Mouse (Mus musculus) G1E (cell line): ENCODE results near the gene Adarb2.

Experiments
- CTCF ChIP-seq: IDR thresholded peaks from 2 replicates; pipeline ENCODE4 v1.5.1; 2012; ENCODE audit warnings: low read depth, low read length, inconsistent platforms, mixed read lengths
- GATA1 ChIP-seq: IDR thresholded peaks from 2 replicates; pipeline ENCODE4 v1.6.1; 2012; ENCODE audit warnings: borderline replicate concordance, low read length, inconsistent platforms, mixed read lengths
- GATA2 ChIP-seq: IDR thresholded peaks from 2 replicates; pipeline ENCODE4 v1.6.1; 2012; ENCODE audit warnings: low read depth, low read length, inconsistent platforms, borderline replicate concordance
- POLR2AphosphoS5 ChIP-seq: IDR thresholded peaks from 2 replicates; pipeline ENCODE4 v1.6.1; 2012; ENCODE audit warnings: low read depth, low read length, inconsistent platforms; ENCODE audit not compliant: insufficient replicate concordance
- TAL1 ChIP-seq: conservative IDR thresholded peaks from 2 replicates; pipeline ENCODE4 v1.6.1; 2012; ENCODE audit warnings: low read depth, low read length, inconsistent platforms, mixed read lengths

DNA sequence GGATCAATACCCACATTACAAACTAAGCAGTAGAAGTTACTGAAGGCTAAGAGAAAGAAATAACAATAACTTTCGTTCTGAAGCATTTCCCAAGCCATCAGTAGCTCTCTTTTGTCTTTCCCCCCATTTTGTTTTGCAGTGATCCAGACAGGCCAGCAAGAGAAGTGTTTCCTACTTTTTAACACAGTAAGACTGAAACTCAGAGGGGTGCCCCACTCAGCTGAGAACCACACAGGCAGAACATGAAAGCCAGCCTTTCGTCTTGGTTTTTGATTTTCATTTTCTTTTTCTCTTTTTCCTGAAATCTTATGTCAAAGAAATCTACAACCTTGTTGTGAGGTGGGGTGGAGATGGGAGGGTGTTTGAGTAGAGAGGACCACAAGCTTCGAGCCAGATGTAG, 255.2 kb downstream of the Adarb2 start:
- TF ChIP-seq CTCF = no peak
- TF ChIP-seq TAL1 = no peak
- no peak for TF ChIP-seq GATA1
- no peak for TF ChIP-seq POLR2AphosphoS5
- no peak for TF ChIP-seq GATA2
